Mouse (Mus musculus): ENCODE measurements around the gene Cct8.
"Not testable (repeated sequence)": the region's sequence is repeated elsewhere in the genome, so short reads cannot be mapped to it uniquely, and the experiment has no call there.

DNA sequence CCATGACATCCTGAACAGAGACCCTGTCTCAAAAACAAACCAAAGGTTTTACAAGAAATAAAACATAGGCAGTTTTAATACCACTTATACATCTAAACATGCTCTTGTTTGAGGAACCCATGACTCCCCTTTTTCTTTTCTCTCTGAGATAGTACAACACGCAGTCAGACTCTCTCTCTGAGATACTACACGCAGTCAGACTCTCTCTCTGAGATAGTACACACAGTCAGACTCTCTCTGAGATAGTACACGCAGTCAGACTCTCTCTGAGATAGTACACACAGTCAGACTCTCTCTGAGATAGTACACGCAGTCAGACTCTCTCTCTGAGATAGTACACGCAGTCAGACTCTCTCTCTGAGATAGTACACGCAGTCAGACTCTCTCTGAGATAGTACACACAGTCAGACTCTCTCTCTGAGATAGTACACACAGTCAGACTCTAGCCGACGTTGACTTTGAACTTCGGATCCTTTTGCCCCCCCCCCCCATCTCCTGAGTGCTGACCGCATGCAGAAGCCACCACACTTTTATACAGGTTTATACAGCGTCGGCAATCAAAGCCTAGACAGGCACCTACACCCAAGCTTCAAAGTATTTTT lies 3.4 kb downstream of the Cct8 start:
- TF ChIP-seq POLR2A (IDR thresholded peaks at IDR 0.05; ENCODE audit: borderline replicate concordance, extremely low read depth, insufficient read depth, insufficient read length, poor library complexity, severe bottlenecking); CTCF (IDR thresholded peaks at IDR 0.05; ENCODE audit: borderline replicate concordance, extremely low read depth, insufficient read depth, insufficient read length): not testable (repeated sequence)

Measured in brain, embryonic 14.5 days (tissue).